Mouse (Mus musculus) lung, postnatal 36 days (tissue): ENCODE data around the gene Fam25c.
"Not testable (repeated sequence)": the region's sequence is repeated elsewhere in the genome, so short reads cannot be mapped to it uniquely, and the experiment has no call there.

ENCODE experiments used
- DNase-seq: peaks from one replicate; pipeline ENCODE4 v3.0.0; 2022; ENCODE audit warnings: mixed read lengths

Fam25c gene

GRCm38 (mm10) chr14:34326606-34327005 lies 28.6 kb downstream of the Fam25c start:
- no peak for DNase-seq

- DNase-seq, result no peak
Observed at GRCm38 (mm10) chr14:34323576-34324085, 31.6 kb downstream of the Fam25c start.

GRCm38 (mm10) chr14:34318113-34318512 lies 37.1 kb downstream of the Fam25c start:
- no peak for DNase-seq

GRCm38 (mm10) chr14:34317431-34317830 lies 37.8 kb downstream of the Fam25c start:
- DNase-seq, result no peak

- no peak for DNase-seq
Observed at GRCm38 (mm10) chr14:34316346-34316745, 38.9 kb downstream of the Fam25c start.

- no peak for DNase-seq
Observed at GRCm38 (mm10) chr14:34314796-34315195, 40.4 kb downstream of the Fam25c start.

- DNase-seq, result not testable (repeated sequence)
Observed at GRCm38 (mm10) chr14:34314383-34314782, 40.9 kb downstream of the Fam25c start.

- no peak for DNase-seq
Observed at GRCm38 (mm10) chr14:34313612-34314011, 41.6 kb downstream of the Fam25c start.

GRCm38 (mm10) chr14:34312339-34313048 lies 42.7 kb downstream of the Fam25c start:
- DNase-seq, result no peak

- DNase-seq, result no peak
Observed at GRCm38 (mm10) chr14:34311691-34312090, 43.5 kb downstream of the Fam25c start.

- DNase-seq, result peak; percentile 57
Observed at GRCm38 (mm10) chr14:34311021-34311631, 44.1 kb downstream of the Fam25c start.

- peak; percentile 96 for DNase-seq
Observed at GRCm38 (mm10) chr14:34310234-34310965, 44.8 kb downstream of the Fam25c start, which contains the start of the genes Shld2 and Glud1. TSS of gene Shld2 (minus strand) at chr14:34310493. TSS of gene Glud1 (plus strand) at chr14:34310727.

GRCm38 (mm10) chr14:34309907-34310233 lies 45.4 kb downstream of the Fam25c start:
- no peak for DNase-seq

- DNase-seq, result no peak
Observed at GRCm38 (mm10) chr14:34309266-34309665, 46.0 kb downstream of the Fam25c start.

GRCm38 (mm10) chr14:34303265-34303680 lies 52.0 kb downstream of the Fam25c start:
- DNase-seq, result no peak

GRCm38 (mm10) chr14:34302681-34303242 lies 52.5 kb downstream of the Fam25c start:
- no peak for DNase-seq
